Mouse (Mus musculus) E14TG2a.4 (cell line): ENCODE data around the gene Slc22a19.
A peak's percentile ranks its signal among the peaks of the same experiment; 100 is the strongest.
"Not testable (repeated sequence)": the region's sequence is repeated elsewhere in the genome, so short reads cannot be mapped to it uniquely, and the experiment has no call there.

Source experiments
- H3K27me3 ChIP-seq: 2 replicates; pipeline ENCODE4 v1.6.1; 2014; ENCODE audit warnings: low read length, control low read depth; ENCODE audit not compliant: insufficient read depth
- H3K36me3 ChIP-seq: 2 replicates; pipeline ENCODE4 v1.6.1; 2014; ENCODE audit warnings: low read length, control low read depth; ENCODE audit not compliant: insufficient read depth
- H3K4me1 ChIP-seq: replicated peaks from 2 replicates; pipeline ENCODE4 v1.6.1; 2014; ENCODE audit warnings: low read depth, low read length, control low read depth
- H3K4me3 ChIP-seq: replicated peaks from 2 replicates; pipeline ENCODE4 v1.5.1; 2014; ENCODE audit warnings: mild to moderate bottlenecking, low read length
- H3K9me3 ChIP-seq: 2 replicates; pipeline ENCODE4 v1.6.1; 2014; ENCODE audit warnings: low read length, control low read depth
- CTCF ChIP-seq: conservative IDR thresholded peaks from 2 replicates; pipeline ENCODE4 v1.5.1; 2014; ENCODE audit warnings: low read length
- NANOG ChIP-seq: IDR thresholded peaks from 2 replicates; pipeline ENCODE4 v1.6.1; 2014; ENCODE audit warnings: borderline replicate concordance, low read length, mixed read lengths
- POU5F1 ChIP-seq: IDR thresholded peaks from 2 replicates; pipeline ENCODE4 v1.6.1; 2014; ENCODE audit warnings: low read length, borderline replicate concordance

Gene Slc22a19

DNA sequence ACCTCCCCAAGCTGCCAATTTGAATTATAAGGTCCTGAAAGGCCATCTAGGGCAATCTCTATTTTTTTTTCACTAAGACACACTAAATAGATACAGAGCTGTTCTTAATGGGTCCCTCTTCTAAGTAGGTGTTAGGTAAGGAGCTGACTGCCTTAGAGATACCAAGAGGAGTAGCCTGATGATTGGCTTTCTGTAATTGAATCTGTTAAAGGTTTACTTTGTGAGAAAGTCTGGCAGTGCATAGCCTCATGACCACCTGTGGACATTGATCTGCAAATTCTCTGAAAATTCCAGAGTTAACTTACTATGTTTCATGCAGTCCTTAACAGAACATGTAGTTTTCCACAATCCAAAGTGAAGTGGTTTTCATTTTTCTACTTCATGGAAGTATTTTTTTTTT lies at the start of gene Slc22a19:
Gene Slc22a19, minus strand, starts transcription at position 163 of the 400 bp plus-strand sequence.
- no peaks in the 10 kb centered on the region for H3K9me3 ChIP-seq
- no peaks in the 10 kb centered on the region for H3K4me1 ChIP-seq
- no peaks in the 10 kb centered on the region for H3K27me3 ChIP-seq
- TF ChIP-seq NANOG (no peak), CTCF (no peak), POU5F1 (no peak)
- H3K36me3 ChIP-seq: no peaks in the 10 kb centered on the region
- no peak within 1 kb of the TSS for H3K4me3 ChIP-seq

DNA sequence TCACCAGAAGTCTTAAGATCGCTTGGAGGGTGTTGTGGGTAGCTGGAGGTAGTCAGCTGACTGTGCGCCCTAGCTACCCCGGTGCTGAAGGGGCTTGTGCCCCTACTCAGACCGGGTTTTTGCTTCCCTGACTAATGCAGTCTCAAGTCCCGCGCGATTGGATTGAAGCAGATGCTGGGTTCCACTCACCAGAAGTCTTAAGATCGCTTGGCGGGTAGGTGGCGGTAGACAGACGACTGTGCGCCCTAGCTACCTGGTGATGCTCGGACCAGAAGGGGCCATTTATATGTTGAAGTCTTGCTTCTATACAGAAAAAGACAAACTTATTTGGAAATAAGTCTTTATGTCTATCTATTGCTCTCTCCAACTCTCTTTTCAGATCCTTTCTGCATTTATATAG lies 42.3 kb upstream of the Slc22a19 start:
- H3K4me1 ChIP-seq, H3K9me3 ChIP-seq, H3K36me3 ChIP-seq, H3K27me3 ChIP-seq: not testable (repeated sequence)
- H3K4me3 ChIP-seq: peak overlapping the region; percentile 17; the same call in 1 of the 2 replicates

DNA sequence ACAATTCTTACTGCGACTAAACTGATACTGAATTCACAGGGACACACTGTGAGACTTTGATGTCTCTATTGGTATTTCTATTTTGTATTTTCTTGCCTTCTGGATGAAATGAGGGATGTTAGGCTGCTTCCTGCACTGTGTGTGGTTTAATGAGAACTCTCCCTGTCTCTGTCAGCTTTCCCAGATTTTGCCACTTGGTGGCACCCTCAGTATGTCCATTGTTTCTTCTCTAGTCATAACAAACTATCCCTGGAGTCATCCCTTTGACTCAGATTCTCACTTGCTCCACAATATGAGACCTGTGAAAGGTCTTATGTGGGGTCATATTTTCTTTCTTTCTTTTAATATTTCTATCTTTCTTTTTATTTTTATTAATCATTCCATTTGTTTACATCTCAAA lies 18.4 kb upstream of the Slc22a19 start:
- TF ChIP-seq POU5F1 (no peak), CTCF (peak; percentile 36), NANOG (no peak)
- Histone ChIP-seq H3K4me3 (no peak overlapping the region), H3K4me1 (no peaks in the 10 kb centered on the region), H3K9me3 (no peaks in the 10 kb centered on the region), H3K36me3 (no peaks in the 10 kb centered on the region), H3K27me3 (no peaks in the 10 kb centered on the region)

DNA sequence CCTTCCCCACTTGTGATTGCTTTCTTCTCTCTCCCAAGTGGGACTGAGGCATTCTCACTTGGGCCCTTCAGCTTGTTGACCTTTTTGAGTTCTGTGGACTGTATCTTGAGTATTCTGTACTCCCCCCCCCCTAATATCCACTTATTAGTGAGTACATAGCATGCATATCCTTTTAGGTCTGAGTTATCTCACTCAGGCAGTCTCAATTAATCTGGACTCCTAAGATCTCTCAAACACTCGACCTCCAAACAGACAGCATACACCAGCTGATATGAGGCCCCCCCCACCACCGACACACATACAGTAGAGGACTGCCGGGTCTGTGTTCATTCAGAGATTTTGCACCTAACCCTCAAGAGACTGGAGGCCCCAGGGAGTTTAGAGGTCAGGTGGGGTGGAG lies 18.0 kb downstream of the Slc22a19 start:
- H3K4me1 ChIP-seq, H3K4me3 ChIP-seq, H3K27me3 ChIP-seq, H3K9me3 ChIP-seq, H3K36me3 ChIP-seq: not testable (repeated sequence)

DNA sequence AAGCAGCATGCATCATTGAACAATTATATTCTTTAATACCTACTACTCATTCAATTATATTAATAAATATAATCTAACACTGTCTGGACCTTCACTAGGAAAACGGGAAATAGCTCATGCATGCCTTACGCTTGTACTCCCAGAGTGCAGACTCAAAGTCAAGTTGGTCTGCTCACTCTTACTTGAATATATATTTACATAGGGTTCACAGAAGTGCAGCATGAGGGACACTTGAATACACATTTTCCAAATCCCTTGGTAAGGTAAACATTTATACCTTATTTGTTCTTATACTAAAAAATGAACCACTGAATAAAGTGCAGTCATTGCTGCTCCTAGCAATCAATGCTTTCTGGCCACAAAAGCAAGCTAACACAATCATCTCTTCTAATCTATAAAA lies 19.9 kb downstream of the Slc22a19 start:
- no peaks in the 10 kb centered on the region for H3K36me3 ChIP-seq
- TF ChIP-seq POU5F1: no peak
- no peak for TF ChIP-seq NANOG
- no peak for TF ChIP-seq CTCF
- H3K4me1 ChIP-seq: no peaks in the 10 kb centered on the region
- no peaks in the 10 kb centered on the region for H3K27me3 ChIP-seq
- H3K9me3 ChIP-seq: no peaks in the 10 kb centered on the region
- no peak overlapping the region for H3K4me3 ChIP-seq

DNA sequence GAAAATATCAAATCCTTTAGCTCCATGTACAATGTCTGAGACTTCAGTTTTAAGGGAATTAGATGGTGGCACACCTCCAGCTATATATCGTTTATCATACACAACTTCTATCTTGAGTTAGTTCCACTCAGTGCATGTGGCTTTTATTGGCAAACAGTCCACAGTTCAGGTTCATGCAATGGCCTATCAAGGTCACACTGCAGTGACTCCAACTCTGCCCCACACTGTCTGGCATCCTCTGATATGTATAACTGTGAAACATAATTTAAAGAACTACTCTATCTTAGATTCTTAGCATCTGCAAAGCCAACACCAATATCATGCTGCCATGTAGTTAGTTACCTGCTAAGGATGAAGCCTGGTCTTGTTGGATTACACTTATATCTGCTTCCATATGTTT lies 23.1 kb downstream of the Slc22a19 start:
- H3K36me3 ChIP-seq: no peaks in the 10 kb centered on the region

DNA sequence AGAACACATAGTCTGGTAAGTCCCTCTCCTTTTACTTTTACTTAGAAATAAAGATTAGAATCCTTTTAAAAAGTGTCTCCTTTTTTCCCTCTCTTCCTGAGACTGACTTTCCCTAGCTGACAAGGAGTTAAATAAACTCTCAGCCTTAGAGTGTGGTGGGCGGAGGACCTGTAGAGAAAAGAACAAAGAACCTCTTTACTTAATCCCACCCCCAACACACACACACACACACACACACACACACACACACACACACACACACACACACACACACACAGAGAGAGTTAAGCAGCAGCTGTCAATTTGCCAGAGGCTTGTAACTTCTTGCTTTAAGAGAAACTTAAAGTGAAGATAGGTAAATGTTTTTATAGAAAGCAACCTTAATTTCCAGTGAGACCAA lies 39.1 kb downstream of the Slc22a19 start:
- Histone ChIP-seq H3K36me3 (no peaks in the 10 kb centered on the region), H3K27me3 (no peaks in the 10 kb centered on the region), H3K4me3 (no peak overlapping the region), H3K4me1 (no peaks in the 10 kb centered on the region), H3K9me3 (peaks cover 8% of the 10 kb centered on the region)
- TF ChIP-seq NANOG: no peak
- TF ChIP-seq POU5F1: no peak
- no peak for TF ChIP-seq CTCF

More for the DNA sequence above, 23.1 kb downstream of the Slc22a19 start:
- H3K4me3 ChIP-seq: no peak overlapping the region
- TF ChIP-seq NANOG (no peak), CTCF (no peak), POU5F1 (no peak)
- no peaks in the 10 kb centered on the region for H3K9me3 ChIP-seq
- no peaks in the 10 kb centered on the region for H3K4me1 ChIP-seq
- H3K27me3 ChIP-seq: no peaks in the 10 kb centered on the region

DNA sequence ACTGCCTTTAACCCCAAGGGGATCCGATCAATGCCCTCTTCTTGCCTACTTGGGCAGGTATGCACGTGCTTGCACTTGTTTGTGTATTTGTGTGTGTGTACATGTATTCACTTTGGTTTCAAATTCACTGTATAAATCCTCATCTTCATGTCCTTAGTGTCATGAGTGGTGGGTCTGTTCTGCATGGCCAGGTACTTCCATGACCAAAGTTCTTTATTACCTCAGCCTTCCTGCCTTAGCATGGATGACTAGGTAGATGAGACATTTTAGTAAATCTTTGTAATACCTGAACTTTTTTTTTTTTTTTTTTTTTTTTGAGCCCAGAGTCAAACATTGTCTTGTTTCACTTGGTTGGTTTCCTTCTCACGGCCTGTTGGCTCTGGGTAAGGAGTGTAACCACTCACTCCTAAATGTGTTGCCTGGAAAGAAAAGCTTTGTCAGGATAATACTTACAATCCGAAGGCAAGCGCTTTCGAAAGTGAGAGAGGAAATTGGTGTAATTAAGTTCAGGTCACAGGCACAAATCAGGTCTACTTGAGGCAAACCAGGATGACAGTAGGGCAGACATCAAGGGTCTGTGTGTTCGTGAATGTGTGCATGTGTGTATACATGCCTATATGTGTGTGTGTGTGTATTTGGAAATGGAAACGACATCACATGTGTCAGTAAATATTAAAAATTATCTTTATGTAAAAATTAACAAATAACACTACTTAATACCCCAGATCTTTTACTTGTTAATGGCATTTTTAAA lies 62.0 kb downstream of the Slc22a19 start:
- Histone ChIP-seq H3K36me3 (no peaks in the 10 kb centered on the region), H3K27me3 (no peaks in the 10 kb centered on the region), H3K4me1 (no peaks in the 10 kb centered on the region), H3K9me3 (no peaks in the 10 kb centered on the region), H3K4me3 (no peak overlapping the region)
- TF ChIP-seq CTCF (no peak), NANOG (no peak), POU5F1 (no peak)

DNA sequence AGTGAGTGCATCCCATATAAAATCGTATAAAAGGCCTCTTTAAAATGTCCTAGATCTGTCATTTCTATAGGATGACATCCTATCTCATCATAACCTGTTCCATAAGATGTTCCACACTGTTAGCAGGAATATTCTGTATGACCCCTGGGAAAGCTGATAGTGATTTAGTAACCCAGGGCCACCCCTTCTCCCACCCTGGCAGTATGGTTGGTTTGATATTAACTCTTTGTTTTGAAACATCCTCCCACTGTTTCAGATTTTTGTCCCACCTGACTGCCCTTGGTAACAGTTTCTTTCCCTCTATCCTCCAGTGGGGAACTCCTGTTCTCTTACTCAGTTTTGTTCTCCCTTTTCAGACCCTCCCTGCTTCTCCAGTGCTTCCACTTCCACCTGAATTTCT lies 77.3 kb downstream of the Slc22a19 start:
- Histone ChIP-seq H3K36me3 (no peaks in the 10 kb centered on the region), H3K9me3 (no peaks in the 10 kb centered on the region), H3K27me3 (no peaks in the 10 kb centered on the region), H3K4me1 (no peaks in the 10 kb centered on the region), H3K4me3 (no peak overlapping the region)
- TF ChIP-seq CTCF (no peak), POU5F1 (no peak), NANOG (no peak)
